Mouse (Mus musculus): ENCODE measurements around the gene Pkp4.

Gene Pkp4

DNA sequence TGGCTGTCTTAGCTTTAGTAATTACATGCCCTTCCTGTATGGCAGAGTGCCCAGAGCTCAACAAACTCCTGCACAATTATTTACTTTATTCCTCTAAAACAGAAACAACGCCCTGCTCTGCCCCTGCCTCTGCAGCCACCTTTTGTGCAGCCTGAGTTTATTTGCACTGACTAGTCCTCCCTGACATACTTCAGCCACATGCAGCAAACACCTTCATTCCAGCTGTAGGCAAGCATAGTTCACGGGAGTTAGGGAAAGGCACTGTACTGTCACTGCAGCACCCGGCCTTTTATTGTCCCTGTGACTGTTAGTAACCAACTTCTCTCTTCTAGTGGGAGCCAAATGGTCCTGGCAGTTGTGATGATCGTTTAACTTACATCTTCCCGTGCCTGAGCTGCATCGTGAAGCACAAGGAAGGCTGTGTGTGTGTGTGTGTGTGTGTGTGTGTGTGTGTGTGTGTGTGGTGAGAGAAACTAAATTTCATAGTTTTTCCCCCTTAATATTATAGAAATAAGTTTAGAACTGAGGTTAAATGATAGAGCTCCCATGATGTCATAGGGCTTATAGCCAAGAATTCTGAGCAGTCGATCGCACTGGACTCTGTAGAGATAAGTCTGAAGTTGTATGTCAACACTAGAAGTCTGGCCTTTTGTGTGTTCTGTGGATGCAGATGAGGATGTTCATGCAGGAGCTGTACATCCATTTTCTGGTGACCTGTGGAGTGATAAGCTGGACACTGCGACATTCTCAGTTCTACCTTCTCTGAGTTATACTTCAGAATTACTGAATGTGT, 59.5 kb downstream of the Pkp4 start:
- no peak for DNase-seq (ENCODE audit: low spot score)

DNA sequence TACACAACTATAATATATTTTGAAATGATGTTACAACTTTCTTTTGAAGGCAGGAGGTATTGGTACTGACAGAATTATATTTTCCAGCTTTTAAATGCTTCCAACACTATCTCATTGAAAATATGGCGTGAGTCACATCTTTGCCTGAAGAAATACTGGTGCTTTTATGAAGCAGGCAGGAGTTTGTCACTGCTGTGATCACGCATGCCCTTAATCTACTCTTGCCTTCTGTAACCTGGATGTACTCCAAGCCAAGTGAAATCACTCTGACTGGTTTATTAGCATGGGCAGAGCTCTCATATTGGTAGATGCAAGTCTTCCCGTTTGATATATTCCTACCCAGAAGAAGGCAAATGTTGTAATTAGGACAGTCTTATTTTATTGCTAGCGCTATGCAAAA, 65.7 kb downstream of the Pkp4 start:
- no peak for DNase-seq (ENCODE audit: low spot score)

DNA sequence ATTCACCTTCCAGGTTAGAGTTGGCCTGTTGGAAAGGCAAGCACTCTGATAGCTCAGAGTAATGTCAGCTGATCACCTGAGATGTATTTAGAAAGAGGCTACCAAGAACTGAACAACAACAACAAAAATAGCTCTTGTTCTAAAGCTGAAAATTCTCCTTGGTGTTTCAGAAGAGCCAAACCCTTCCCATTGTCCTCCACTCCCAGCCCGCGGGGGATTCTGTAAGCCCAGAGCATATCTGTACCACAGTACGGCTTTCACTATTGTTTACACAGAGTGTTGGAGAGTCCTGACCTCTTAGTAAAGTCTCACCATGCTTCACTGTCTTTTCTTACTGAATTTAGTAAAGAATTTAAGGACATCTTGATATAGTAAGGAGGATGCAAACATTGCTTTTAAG, 66.4 kb downstream of the Pkp4 start:
- DNase-seq (ENCODE audit: low spot score), result no peak

GRCm38 (mm10) chr2:59227508-59228263, 67.0 kb downstream of the Pkp4 start:
- no peak for DNase-seq (ENCODE audit: low spot score)

DNA sequence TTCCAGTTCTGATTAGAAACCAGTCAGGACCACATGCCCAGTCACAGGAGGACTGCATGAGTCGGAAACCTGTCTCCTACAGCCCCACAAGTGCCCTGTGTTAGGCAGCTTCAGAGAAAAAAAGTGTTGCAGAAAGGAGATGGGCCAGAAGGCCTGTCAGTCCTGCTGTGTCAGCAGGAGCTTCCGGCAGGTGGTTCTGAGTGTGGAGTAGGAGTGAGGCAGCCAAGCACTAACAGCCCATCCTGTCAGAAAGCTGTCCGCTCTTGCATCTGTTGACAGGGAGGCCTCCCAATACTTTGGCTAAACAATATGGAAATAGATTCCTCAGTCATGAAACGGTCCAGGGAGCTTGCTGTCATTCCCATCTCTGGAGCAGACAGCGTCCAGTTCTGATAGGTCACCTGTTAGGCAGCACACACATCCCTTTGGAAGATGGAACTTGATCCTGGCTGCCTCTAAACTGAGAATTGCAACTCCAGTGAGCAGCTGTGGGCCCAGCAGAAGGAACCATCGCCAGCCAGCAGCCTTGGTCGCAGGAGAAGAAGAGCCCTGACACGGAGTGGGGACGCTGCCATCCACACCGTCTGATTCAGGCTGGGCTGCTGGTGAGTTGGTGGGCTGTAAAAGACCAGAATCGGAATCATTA, 68.7 kb downstream of the Pkp4 start:
- no peak for DNase-seq (ENCODE audit: low spot score)

- no peak for DNase-seq (ENCODE audit: low spot score)
Observed at GRCm38 (mm10) chr2:59230656-59231055, 70.0 kb downstream of the Pkp4 start.

GRCm38 (mm10) chr2:59231514-59231913, 70.9 kb downstream of the Pkp4 start:
- DNase-seq (ENCODE audit: low spot score), result no peak

DNA sequence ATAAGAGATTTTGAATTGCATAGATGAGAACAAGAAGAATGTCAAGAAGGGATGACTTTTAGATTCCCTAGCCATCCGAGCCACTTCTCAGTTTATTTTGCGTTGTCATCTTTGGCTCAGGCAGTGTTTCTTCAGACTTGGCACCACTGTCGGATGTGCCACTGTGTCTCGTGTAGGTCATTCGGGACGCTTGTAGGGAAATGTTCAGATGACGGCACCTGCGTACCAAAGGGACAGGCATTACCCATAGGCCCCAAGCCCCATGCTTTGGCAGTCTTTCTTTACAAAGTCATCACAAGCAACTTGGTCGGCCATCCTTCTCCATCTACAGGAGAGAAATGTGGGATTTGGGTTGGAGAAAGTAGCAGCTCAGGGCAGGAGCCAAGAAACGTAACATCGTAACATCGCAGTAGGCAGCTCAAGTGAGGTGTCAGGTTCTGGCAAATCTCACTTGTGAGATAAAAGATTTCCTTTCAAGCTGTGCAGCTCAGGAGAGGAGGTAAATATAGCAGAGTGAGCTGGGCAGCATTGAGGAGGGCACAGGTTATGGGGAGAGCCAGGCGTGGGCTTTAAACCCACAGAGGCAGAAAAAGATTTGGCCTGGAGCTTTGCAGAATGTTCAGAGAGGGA, 72.8 kb downstream of the Pkp4 start:
- DNase-seq (ENCODE audit: low spot score), result no peak

DNA sequence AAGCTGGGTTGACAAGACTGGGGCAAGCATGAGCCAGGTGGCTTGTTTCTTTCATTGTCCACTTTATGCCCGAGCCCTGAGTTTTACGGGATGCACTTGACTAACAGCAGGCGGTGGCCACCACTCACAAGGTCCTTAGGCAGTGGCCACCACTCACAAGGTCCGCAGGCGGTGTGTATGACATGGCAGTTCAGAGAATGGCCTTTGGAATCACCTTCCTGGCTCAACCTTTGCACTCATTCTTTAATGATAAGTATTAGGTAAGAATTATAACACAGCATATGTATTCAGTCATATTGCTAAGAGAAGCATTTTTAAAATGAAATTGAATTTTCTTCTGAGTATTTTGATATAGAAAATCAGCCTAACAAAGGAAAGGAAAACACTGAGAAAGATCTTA, 73.3 kb downstream of the Pkp4 start:
- no peak for DNase-seq (ENCODE audit: low spot score)

DNA sequence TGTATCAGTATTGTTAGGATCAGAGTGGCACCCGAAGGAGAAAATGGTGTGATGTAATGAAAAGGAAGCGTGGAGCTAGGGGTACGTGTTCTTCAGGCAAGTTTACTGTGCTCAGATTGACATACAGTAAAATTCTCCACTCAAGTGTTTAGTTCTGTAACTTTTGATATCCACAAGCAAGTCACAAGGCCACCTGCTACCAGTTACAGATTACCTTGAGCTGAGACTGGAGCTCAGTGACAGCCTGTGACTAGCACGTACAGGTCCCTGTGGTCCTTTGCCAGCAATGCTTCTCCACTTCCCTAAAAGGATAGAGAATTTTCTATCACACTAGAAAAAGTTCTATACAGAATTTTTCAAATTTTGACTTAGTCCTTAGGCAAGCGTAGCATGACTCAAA, 73.9 kb downstream of the Pkp4 start:
- DNase-seq (ENCODE audit: low spot score), result no peak

DNA sequence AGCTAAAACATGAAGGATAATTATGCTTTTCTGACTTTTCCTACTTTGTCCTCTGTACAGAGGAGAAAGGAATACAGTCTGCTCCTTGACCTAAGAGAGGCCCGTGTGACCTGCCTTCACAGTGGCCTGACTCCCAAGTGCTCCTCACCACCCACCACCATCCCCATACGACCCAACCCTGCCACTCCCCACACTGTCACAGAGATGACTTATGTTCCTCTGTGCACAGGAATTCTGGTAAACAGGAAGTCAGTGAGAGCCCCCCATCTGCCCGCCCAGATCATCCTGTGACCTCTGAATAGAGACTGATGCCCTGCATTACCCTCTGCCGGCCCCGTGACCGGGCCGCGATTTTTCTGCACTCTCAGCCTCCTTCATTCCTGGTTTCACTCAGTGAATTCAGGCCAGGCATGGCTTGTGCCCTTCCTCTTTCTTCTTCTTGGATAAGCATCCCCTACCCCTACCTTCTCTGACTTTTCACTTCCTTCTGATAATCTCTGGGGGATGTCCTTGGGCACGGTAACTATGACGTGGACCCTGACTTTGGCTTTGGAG, 79.3 kb downstream of the Pkp4 start:
- no peak for DNase-seq (ENCODE audit: low spot score)

GRCm38 (mm10) chr2:59242117-59242516, 81.5 kb downstream of the Pkp4 start:
- no peak for DNase-seq (ENCODE audit: low spot score)

DNA sequence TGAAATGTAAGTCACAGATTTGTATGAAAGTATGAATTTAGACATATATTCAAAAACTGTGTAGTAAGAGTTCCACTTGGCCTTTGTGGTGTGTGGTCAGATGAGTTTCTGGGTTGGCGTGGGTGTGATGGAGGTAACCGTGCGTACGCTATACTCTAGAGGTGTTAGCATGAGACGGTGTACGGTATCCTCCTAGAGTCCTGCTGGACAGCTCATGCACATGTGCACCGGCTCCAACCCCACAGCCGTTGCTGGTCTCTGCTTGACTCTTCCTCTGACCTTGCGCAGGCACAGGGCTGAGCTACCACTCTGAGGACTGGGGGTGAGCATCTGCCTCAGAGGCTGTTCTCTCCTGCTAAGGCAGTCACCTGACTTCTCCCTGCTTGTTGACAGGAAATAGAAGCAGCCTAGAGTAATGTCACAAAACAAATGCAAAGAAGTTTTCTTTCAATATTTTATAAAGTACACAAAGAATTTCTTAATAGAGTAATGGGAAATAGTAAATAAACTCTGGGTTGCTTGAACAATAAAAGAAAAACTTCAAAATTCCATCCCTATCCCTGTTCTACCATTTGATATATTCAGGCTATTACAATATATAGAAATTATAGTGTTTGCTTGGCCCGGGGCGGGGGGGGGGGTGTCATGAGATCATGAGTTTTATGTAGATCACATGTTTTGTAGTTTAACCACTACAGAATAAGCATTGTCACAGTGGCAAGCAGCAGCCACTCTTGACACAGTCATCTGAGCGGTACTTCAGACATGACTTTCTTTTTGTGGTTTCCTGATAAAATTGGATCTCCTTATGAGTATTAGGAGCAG, 83.8 kb downstream of the Pkp4 start:
- no peak for DNase-seq (ENCODE audit: low spot score)

GRCm38 (mm10) chr2:59245098-59245388, 84.4 kb downstream of the Pkp4 start:
- DNase-seq (ENCODE audit: low spot score), result no peak

GRCm38 (mm10) chr2:59248806-59249205, 88.2 kb downstream of the Pkp4 start:
- DNase-seq (ENCODE audit: low spot score), result no peak

DNA sequence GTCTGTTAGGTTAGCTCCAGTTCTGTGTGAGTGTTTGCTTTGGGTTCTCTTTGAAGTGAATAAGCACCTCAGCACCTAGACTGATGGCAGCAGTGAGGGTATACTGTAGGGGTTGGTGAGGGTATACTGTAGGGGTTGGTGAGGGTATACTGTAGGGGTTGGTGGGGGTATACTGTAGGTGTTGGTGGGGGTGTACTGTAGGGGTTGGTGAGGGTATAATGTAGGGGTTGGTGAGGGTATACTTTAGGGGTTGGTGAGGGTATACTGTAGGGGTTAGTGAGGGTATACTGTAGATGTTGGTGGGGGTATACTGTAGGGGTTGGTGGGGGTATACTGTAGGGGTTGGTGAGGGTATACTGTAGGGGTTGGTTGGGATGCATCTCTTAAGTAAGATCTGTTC, 92.2 kb downstream of the Pkp4 start:
- no peak for DNase-seq (ENCODE audit: low spot score)

- DNase-seq (ENCODE audit: low spot score), result no peak
Observed at GRCm38 (mm10) chr2:59253435-59253834, 92.8 kb downstream of the Pkp4 start.

DNA sequence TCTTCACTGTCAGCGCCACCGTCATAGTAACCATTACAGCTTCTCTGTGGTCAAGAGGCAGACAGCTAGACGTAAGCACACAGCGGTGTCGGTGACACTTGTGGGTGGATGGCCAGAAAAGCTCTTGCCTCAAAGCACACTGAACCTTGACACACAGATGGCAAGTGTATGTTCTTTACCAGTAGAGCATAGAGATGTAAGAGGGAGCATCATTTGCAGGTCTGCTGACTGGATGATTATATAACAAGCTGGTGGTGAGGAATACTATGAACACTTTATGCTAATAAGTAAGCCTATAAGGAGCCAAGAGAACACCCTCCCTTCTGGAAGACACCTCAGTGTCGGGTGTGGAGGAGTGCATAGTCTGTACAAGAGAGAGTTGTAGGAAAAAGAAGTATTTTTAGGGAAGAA, 98.2 kb downstream of the Pkp4 start:
- DNase-seq (ENCODE audit: low spot score), result no peak

- no peak for DNase-seq (ENCODE audit: low spot score)
Observed at GRCm38 (mm10) chr2:59259346-59259745, 98.7 kb downstream of the Pkp4 start.

GRCm38 (mm10) chr2:59261203-59261602, 100.6 kb downstream of the Pkp4 start:
- DNase-seq (ENCODE audit: low spot score), result no peak

DNA sequence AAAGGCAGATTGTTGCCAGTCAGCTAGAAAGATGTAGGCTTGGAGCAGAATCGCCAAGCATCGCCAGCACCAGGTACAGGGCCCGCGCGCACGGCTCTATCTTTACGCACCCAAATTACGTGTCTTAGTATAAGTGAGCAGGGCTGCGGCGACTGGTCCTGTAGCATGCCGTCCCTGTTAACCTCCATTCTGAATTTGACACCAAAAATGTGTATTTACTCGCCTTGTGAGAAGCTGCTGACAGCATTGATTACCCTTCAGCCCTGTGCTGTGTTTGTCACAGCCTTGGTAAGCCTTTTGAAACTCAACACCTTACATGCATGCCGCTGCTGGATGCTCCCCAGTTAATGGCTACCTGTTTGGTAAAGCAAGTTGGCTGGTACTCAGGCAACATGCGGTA, 105.8 kb downstream of the Pkp4 start:
- DNase-seq (ENCODE audit: low spot score), result no peak

GRCm38 (mm10) chr2:59271835-59272234, 111.2 kb downstream of the Pkp4 start:
- DNase-seq (ENCODE audit: low spot score), result no peak
